Mouse (Mus musculus) macrophage (primary cell): ENCODE data around the gene Map2k6. TPM values are rescaled to one million over a fixed set of nuclear protein-coding genes. Genes with fewer than 3 reads are reported as not detected.

Experiments
- H3K27ac ChIP-seq: fragments of 350-480 bp; formaldehyde crosslinking; 2 replicates; pipeline ENCODE4 v1.9.0; 2021
- H3K36me3 ChIP-seq: fragments of 350-480 bp; formaldehyde crosslinking; 2 replicates; pipeline ENCODE4 v1.9.0; 2021; ENCODE audit errors: inconsistent target
- H3K4me3 ChIP-seq: fragments of 350-480 bp; formaldehyde crosslinking; 2 replicates; pipeline ENCODE4 v1.9.0; 2021; ENCODE audit errors: inconsistent target
- H3K79me2 ChIP-seq: fragments of 350-480 bp; formaldehyde crosslinking; 2 replicates; pipeline ENCODE4 v1.9.0; 2021; ENCODE audit errors: inconsistent target
- WGBS: methylation state at CpG from one replicate; pipeline ENCODE4 v1.1.7; 2026; ENCODE audit warnings: inconsistent platforms; ENCODE audit not compliant: missing documents; 5-methylcytosine and 5-hydroxymethylcytosine counted together
- polyA plus RNA-seq: library from polyadenylated mRNA; stranded (reverse); fragments of 250-400 nt; gene quantifications from 3 replicates; pipeline ENCODE4 v1.2.4, GENCODE M21; 2018; ENCODE audit warnings: inconsistent platforms

The Map2k6 gene
- polyA plus RNA-seq, 1 experiment from 2014 or later = 3.1 TPM

DNA sequence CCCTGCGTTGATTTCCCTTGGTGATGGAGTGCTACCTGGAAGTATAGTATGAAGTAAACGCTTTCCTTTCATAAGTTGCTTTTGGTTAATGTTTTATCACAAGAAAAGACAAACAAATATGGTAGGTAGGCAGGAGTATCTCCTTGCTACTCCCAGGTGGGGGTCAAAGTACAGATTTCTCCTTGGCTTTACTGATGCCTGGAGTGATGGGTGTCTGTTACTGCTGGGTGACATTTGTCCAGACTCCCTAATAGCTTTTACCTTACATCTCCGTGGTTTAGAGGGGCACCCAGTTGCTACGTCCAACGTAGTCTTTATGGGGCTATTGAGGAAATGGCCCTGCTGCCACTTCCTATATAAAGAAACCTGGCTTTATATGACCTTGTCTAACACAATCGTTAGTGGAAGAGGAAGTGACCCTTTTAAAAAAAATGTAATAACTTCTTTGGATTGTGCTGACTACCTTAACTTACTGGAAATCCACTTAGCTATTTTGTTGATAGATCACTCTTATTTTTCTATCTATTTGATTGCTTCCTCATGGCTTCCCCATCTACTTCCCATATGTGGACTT, 27.7 kb downstream of the Map2k6 start:
- H3K27ac ChIP-seq = peak overlapping the region; percentile 83
- WGBS = 35% methylated on average over 6 of the region's 6 CpGs

DNA sequence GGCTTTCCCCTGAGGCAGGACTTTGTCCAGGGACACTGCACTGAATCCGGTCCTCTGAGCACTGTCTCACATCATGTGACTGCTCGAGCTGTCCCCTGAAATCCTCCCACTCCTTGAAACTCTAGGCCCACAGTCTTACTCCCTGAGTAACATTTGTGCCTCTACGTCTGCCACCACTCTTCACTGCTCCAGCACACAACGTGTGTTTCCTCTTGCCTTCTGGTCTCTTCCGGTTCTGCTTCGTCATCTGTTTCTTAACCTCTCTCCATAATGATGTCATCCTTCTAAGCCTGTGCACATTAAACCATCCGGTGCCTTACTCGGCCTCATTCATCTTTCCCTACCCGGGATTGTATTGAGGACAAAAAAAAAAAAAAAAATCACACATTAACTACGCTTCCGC, 28.2 kb downstream of the Map2k6 start:
- 15% methylated on average over 11 of the region's 11 CpGs for WGBS
- H3K36me3 ChIP-seq = no peaks in the 10 kb centered on the region
- no peak overlapping the region for H3K4me3 ChIP-seq
- H3K27ac ChIP-seq = peak overlapping the region; percentile 83
- no peaks in the 10 kb centered on the region for H3K79me2 ChIP-seq

More for the DNA sequence above, 27.7 kb downstream of the Map2k6 start:
- Histone ChIP-seq H3K36me3 (no peaks in the 10 kb centered on the region), H3K79me2 (no peaks in the 10 kb centered on the region), H3K4me3 (no peak overlapping the region)

GRCm38 (mm10) chr11:110428999-110429398, 30.1 kb downstream of the Map2k6 start:
- Histone ChIP-seq H3K79me2 (no peaks in the 10 kb centered on the region), H3K36me3 (no peaks in the 10 kb centered on the region), H3K4me3 (no peak overlapping the region), H3K27ac (no peak overlapping the region)
- WGBS = over 99% methylated on average over 6 of the region's 6 CpGs

- Histone ChIP-seq H3K79me2 (no peaks in the 10 kb centered on the region), H3K4me3 (no peak overlapping the region), H3K27ac (peak overlapping the region; percentile 16), H3K36me3 (no peaks in the 10 kb centered on the region)
- WGBS = 91% methylated on average over 3 of the region's 3 CpGs
Observed at GRCm38 (mm10) chr11:110429837-110430418, 31.0 kb downstream of the Map2k6 start.

DNA sequence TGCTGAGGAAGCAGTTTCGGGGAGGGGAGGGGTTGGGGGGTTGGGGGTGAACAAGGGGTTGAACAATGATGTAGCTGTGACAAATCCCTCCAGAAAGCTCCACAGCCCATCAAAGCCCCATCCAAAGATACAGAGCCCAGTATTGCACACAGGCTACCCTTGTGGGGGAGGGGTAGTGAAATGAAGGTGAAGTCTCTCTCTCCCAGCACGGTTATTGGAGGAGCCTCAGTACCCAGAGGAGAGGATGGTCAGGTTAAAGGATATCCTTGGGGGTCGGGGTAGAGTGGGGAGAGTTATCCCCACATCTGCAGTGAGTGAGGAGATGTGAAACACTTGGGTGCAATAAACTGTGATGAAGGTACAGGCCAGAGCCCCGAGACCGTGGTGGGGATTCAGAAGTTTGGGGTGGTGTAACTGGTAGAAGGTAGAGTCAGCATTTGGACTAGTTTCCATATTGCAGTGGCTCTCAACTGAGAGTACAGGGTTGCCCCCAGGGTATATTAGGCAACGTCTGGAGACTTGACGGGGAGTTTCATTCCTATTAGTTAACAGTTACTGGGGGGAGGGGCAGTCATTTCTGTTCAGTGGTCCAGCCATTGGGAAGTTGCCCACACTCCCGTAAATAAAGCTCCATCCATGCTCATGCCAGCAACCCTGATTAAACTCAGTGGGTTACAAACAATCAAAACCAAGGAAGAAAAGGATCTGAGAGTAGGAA, 37.1 kb downstream of the Map2k6 start:
- Histone ChIP-seq H3K79me2 (no peaks in the 10 kb centered on the region), H3K36me3 (no peaks in the 10 kb centered on the region), H3K27ac (no peak overlapping the region), H3K4me3 (no peak overlapping the region)
- WGBS = 80% methylated on average over 8 of the region's 8 CpGs

DNA sequence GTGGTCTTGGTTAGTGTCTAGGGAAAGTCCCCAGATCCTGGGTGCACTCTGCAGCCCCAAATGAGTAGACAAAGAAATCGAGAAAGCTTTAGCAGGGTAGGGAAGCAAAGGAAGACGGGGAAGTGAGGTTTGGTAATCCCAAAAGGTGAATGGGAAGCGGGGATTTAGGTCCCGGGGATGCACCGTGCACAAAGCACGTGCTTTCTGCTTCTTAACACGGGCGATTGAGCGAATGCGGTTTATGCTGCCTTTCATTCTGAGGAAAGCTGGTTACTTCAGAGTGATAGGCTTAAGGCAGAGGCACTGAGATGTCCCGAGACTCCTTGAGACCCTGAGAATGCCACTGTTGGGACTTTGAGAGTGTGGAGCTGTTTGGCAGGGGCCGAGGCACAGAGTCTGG, 38.1 kb downstream of the Map2k6 start:
- H3K27ac ChIP-seq = no peak overlapping the region
- H3K79me2 ChIP-seq = no peaks in the 10 kb centered on the region
- H3K36me3 ChIP-seq = no peaks in the 10 kb centered on the region
- no peak overlapping the region for H3K4me3 ChIP-seq
- 86% methylated on average over 12 of the region's 12 CpGs for WGBS

- no peak overlapping the region for H3K27ac ChIP-seq
- no peaks in the 10 kb centered on the region for H3K79me2 ChIP-seq
- H3K4me3 ChIP-seq = no peak overlapping the region
- no peaks in the 10 kb centered on the region for H3K36me3 ChIP-seq
- 90% methylated on average over 3 of the region's 3 CpGs for WGBS
Observed at GRCm38 (mm10) chr11:110438135-110438534, 39.2 kb downstream of the Map2k6 start.

- Histone ChIP-seq H3K36me3 (no peaks in the 10 kb centered on the region), H3K4me3 (no peak overlapping the region), H3K27ac (no peak overlapping the region), H3K79me2 (no peaks in the 10 kb centered on the region)
- 62% methylated on average over 4 of the region's 4 CpGs for WGBS
Observed at GRCm38 (mm10) chr11:110438700-110439296, 39.9 kb downstream of the Map2k6 start.

DNA sequence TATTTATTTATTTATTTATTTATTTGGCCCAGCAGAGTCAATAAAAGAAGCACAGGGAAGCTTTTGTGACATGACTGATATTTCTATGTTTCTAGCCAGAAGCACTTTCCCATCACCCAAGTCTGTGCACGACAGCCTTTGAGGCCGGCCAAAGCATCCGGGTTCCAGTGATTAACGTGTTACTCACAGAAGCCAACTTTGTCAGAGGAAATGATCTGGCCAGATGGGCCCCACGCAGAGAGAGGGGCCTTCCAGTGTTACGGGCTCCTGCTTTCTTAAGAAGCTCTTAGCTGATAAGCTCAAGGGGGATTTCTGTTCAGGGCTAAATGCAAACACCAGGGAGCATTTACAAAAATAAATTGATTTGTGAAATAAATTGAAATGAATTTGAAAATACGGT, 40.4 kb downstream of the Map2k6 start:
- Histone ChIP-seq H3K4me3 (no peak overlapping the region), H3K36me3 (no peaks in the 10 kb centered on the region), H3K27ac (no peak overlapping the region), H3K79me2 (no peaks in the 10 kb centered on the region)
- WGBS = 35% methylated on average over 7 of the region's 7 CpGs

DNA sequence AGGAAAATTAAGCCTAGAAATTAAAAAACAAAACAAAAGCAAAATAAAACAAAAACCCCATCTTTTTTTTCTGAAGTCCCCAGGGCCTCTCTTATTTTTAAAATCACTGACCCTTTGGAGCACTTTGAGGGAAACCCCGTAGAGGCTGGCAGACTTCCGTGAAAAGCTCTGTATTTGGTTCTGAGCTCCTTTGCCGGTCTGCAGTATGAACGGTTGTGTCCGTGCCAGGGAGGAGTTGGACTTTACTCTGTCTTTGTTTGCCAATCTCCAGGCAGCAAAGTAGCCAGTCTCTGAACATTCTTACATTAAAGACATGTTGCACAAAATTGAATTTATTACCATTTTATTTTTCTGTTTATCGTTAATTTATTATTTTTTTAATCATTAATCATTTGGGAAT, 45.7 kb downstream of the Map2k6 start:
- H3K4me3 ChIP-seq = no peak overlapping the region

DNA sequence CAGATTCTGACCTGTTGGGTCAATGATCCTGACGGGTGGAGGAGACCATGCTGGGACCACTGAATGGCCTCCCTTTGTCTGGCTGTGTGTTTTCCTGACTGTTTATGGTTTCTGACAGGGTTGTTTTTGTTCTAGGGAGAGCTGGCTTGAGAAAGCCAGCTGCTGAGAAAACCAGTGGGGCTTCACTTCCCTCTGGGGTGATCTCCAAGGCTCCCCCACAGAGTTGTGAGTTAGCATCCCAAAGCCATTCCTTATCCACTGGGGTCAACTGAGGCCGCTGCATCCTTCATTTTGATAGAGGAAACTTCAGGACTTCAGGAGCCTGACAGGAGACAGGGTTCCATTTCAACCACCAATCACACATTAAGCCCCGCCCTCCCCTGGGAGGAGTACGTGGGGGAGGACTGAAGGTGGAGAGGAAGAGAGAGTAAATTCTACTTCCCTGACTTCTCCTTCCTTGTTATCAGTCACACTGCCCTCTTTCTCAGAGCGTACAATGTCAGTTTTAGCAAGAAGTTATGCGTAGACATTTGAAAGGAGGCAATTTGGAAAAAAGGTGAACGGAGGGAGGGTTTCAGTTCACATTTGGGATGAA, 49.3 kb downstream of the Map2k6 start:
- H3K79me2 ChIP-seq = no peaks in the 10 kb centered on the region
- 18% methylated on average over 7 of the region's 7 CpGs for WGBS
- H3K27ac ChIP-seq = no peak overlapping the region

More for the DNA sequence above, 45.7 kb downstream of the Map2k6 start:
- Histone ChIP-seq H3K79me2 (no peaks in the 10 kb centered on the region), H3K27ac (no peak overlapping the region), H3K36me3 (no peaks in the 10 kb centered on the region)
- 94% methylated on average over 6 of the region's 6 CpGs for WGBS

GRCm38 (mm10) chr11:110448726-110449161, 49.8 kb downstream of the Map2k6 start:
- Histone ChIP-seq H3K4me3 (no peak overlapping the region; the same call in 1 of the 2 replicates), H3K79me2 (no peaks in the 10 kb centered on the region), H3K27ac (no peak overlapping the region), H3K36me3 (no peaks in the 10 kb centered on the region)
- WGBS = 33% methylated on average over 12 of the region's 12 CpGs

More for the DNA sequence above, 49.3 kb downstream of the Map2k6 start:
- Histone ChIP-seq H3K36me3 (no peaks in the 10 kb centered on the region), H3K4me3 (no peak overlapping the region; the same call in 1 of the 2 replicates)

DNA sequence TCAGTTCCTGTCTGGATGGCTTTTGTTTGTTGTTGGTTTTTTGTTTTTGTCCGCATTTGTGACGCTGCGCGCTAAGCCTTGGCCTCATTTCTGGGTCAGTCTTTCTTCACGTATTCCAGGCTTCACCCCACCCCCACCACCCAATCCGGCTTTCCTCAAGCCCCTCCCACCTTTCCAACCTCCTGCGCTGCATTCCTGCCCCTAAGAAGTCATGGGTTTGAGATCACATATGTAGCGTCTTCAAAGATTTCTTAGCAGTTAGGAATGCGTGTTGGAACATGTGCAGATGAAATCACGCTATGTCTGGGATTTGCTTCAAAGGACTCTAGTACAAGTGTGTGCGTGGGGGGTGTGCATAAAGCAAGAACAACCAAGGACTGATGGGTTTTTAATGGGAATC, 50.3 kb downstream of the Map2k6 start:
- Histone ChIP-seq H3K36me3 (no peaks in the 10 kb centered on the region), H3K4me3 (no peak overlapping the region), H3K79me2 (no peaks in the 10 kb centered on the region), H3K27ac (no peak overlapping the region)
- 90% methylated on average over 11 of the region's 11 CpGs for WGBS

DNA sequence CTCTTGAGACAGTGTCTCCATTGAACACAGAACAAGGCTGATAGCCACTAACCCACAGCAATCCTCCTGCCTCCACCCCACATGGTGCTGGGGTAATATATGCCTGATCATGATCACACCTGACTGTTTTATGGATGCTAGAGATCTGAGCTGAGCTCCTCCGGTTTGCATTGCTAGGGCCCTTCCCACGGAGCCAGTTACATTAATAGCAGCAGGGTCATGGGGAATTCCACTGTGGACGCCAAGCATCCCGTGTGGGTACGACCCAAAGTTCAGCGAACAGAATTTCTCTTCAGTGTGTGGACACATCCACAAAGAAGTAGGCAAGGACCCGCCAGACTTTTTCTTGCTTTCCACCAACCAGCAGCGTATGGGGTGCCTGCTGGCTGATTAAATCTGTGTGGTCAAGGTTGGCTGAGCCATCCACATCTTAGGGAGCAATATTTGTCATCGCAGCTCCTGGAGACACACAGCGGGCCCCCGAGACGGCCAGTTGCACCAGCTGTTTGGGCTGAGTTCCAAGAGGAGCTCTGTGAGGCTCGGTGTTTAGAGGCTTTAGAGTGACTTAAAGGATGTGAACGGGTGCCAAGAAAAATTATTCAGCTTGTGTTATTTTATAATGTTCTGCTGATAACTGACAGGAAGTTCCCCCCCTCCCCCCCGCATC, 51.3 kb downstream of the Map2k6 start:
- 21% methylated on average over 15 of the region's 15 CpGs for WGBS
- no peak overlapping the region for H3K27ac ChIP-seq
- no peaks in the 10 kb centered on the region for H3K79me2 ChIP-seq

More for the DNA sequence above, 51.3 kb downstream of the Map2k6 start:
- Histone ChIP-seq H3K36me3 (no peaks in the 10 kb centered on the region), H3K4me3 (no peak overlapping the region)
